Mouse (Mus musculus) mature B cell (primary cell): Measurements from ENCODE around the gene Ak5.

Source experiments
- in situ Hi-C: fragments of 300-500 bp; cut with MboI; formaldehyde crosslinking; loops from 2 replicates; pipeline ENCODE4 v1.14.3; 2019

The Ak5 gene

DNA sequence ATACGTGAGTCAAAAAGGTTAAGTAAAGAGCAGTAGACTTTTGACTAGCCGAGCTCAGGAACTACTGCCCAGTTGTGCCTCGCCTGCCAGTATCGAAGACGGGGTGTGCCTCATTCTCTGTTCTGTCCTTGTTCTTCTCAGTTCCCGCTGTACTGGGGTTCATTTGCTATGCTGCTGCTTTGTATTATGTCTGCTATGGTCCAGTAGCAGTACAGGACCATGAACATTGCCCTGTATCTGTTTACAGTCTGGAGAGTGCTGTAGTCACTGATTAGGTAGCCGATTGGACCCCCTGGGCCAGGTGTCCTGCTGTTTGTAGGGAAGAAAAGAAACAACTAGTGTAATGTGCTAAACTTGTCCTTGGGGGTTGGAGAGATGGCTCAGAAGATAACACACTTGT lies 230.1 kb downstream of the Ak5 start:
- in situ Hi-C loops = no loop called here

DNA sequence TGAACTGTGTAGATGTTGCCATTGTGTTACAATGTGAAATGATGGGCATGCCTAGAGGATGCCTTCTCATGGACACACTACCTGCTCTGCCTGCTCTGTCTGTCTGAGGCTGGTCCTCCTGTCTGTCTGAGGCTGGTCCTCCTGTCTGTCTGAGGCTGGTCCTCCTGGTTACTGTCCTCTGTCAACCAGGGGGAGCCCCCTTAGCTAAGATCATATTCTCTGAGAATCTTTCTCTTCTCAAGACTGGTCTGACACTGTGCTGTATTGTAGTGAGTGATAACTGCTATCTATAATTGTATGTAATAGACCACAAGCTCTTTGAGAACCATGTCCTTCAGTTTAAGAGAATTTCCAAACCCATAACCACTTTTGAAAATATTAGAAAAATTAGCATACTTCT lies 232.6 kb downstream of the Ak5 start:
- in situ Hi-C loops = no loop called here

DNA sequence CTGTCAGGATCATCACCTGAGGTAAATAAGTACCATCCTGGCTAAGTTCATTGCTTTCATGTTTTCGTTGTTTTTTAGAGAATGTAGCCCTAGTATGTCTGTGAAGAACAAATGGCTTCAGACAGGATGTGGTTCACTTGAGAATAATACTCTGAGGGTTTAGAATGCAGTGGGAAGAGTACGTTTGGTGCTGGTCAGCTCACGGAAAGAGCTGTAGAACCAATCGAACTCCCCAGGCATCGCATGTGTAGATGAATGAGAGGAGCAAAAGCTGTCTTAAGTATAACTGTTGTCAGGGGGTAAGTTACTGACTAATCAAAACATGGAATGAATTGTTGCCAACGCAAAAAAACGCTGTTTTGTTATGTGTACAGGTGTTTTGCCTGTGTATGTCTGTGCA lies 235.5 kb downstream of the Ak5 start:
- in situ Hi-C loops = no loop called here

DNA sequence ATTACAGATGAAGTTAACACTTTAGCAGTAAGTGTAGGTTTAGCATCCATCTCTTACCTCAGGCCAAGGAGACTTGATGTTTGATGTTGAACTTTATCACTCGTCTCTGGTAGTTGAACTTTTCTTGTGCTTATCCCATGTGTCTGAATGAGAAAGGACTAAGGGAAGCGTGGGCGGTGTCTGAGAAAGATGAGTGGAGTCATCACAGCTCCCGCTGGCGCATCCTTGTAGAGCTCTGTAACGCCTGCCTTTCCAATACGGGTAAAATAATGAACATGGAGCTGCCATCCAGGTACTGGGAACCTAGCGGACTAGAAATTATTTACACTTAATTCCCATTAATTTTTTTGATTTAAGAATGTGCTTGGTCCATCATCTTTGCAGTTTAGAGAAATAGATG lies 239.2 kb downstream of the Ak5 start:
- in situ Hi-C loops = no loop called here
